Mouse (Mus musculus) adrenal gland, adult (tissue): ENCODE measurements around the gene Smad3.

ENCODE experiments used
- DNase-seq, 2 experiments: peaks; one replicate each; pipeline ENCODE4 v3.0.0; 2022 to 2023; ENCODE audit warnings: low spot score in 1 of 2; ENCODE audit not compliant: inconsistent age in 2 of 2

Smad3 gene

DNA sequence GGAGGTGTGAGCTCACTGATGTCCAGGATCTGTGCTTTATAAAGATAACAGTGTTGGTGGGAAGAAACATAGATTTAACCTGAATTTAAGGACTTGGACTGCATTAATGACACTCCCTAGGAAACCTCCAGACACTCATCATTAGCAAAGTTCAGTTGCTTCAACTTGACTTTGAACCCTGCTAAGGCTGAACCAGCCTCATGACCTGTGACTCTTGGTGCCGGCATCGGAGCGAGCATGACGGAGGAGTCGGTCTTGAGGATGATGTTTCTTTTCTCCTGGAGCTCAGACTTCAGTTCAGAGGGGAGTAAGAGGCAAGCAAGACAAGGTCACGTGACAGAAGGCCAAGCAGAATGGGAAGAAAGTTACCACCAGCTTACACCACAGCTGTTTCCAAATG, 113.8 kb downstream of the Smad3 start:
- DNase-seq: no peak

DNA sequence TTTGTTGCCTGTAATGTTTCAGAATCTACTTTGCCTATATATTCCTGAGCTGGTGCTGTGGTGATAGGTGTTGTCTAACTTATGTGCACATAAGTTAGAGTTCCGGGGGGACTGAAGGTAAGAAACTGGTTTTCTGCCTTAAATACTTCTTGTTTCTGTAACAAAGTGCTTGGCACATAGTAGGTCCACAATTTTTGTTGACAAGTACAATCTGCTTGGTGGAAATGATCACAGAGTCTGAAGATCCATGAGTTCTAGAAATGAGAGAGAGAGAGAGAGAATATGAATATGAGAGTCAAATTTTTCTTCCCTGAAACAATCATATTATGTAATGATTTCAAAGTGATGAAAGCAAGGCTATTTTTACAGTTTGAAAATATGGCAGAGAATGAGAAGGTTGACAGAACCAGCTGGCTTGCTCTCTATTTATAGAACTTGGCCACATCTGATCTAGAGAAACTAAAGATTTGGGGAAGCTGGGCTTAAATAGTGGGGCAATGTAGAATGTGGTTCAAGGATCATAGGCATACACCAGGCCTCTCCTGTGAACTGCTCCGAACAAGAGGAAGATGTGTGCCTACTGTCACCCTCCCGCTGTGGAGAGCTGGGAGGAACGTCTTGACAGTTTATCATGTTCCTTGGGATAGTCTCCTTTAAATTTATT, 115.7 kb downstream of the Smad3 start:
- DNase-seq: peak in 1 of 2 experiments; percentile 38

DNA sequence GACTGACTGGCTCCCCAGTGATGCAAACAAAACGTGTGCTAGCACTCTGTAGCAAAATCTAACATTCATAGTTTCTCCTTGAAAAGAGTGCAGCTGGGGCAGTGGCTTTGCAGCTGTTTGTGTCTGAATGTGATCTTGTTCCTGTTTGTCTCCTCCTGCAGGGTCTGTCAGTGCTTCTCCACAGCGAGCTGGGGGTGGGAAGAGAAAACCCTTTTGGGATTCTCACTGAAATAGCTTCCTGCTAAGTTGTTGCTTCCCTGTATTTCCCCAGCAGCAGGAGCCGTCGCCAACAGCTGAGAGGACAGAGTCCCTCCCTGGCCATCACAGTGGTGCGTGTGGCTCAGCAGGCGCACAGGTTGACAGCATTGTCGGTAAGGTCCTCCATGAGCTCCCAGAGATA, 121.7 kb downstream of the Smad3 start:
- DNase-seq: no peak

DNA sequence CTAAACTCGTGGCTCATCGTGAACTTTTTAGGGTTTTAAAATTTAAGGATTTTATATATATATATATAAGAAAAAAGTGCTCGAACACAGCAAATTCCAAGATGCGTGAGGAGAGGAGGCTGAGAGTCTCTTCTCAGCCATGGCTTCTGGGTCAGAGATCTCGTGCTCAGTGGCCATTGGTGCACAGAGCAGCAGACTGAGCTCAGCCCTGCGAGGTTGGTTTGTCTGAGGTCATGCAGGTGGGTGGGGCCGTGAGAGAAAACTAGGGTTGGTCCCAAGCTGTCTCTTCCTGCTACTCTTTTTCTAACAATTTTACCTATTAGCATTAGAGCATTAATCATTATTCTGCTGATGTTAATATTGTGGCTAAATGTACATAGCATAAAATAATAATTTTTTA, 124.5 kb downstream of the Smad3 start:
- no peak for DNase-seq

DNA sequence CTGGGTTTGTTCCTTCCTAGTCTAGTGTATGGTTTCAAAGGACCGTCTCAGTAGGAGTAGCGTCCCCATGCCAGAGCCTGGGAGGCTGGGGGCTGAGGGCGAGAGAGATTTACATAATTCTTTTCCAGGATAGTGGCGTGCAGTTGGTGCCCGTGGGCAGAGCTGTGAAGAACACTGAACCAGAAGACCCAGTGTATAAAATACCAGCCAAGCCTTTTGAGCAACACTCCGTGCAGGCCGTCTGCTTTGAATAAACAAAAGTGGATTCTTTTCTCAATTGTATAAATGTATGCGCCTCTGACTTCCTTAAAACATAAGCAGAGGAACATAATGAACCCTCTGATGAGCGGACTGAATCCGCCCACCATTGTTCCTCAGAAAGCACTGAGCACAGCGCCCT, 124.9 kb downstream of the Smad3 start:
- DNase-seq: no peak

DNA sequence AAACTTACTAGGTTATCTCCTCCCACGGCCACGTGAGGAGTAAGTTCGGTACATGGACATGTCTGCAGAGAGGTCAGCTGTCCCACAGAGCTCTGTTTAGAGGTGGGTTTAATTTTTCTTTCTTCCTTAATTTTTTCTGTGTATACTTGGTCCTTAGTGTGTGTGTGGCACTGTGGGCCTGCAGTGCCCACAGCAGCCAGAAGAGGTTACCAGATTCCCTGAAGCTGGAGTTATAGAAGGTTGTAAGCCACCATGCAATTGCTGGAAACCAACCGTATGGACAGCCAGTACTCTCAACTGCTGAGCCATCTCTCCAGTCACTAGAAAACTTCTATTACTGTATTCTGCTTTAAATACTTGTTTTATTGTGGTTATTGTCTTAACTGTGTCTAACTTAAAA, 125.7 kb downstream of the Smad3 start:
- peak in 1 of 2 experiments; percentile 40 for DNase-seq

DNA sequence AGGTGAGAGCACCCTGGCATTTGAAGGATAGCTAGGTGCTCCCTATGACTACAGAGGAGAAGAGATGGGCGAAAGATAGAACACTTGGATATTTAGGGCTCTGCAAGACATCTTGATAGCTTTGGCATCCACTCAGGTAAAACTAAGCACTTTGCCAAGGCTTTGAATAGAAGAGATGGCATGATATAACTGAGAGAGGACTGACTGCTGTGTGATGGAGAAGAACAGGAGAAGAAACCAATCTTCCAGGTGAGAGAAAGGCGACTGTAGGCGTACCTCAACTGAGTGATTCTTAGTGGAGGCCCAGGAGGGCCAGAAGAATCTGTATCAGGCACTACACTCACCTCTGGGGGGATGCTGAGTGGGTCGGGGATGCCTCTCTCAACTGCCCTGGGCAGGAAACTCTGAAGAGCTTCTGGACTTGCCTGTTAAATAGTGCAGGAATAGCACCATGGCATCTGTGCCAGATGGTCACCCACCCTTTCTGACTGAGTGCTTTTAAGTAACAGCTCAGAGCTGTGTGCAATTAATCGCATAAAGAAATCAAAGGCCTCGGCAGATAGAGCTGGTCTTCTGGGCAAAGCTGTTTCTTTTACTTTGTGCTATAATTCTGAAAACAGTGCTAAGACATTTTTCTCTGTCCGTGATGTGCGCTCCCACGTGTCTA, 132.6 kb downstream of the Smad3 start:
- no peak for DNase-seq

DNA sequence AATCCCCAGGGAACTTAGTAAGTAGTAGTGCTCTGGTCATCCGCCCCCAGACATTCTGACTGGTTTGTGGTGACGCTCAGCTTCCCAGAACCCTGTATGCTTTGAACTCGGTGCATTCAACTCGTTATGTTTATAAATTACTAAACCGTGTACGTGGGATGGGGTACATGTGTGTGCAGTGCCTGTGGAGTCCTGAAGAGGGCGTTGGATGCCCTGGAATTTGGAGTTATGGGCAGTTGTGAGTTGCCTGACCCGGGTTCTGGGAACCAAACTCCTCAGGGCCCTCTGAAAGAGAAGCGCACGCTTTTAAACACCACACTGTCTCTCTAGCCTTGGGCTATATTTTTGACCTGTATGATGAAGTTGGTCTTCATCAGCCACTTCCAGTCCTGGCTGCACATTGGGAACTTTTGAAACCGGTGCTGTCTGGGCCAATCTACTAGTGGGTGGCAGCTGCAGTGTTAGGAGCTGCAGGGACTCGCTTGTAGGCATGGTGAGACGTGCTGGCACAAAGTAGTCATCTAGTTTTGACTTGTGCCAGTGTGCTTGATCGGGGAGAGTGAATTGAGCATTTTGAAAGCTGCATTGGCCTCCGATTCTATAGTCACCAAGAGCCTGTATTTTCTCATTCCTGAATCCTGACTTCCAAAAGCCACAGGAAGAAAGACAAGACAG, 133.8 kb downstream of the Smad3 start:
- no peak for DNase-seq

DNA sequence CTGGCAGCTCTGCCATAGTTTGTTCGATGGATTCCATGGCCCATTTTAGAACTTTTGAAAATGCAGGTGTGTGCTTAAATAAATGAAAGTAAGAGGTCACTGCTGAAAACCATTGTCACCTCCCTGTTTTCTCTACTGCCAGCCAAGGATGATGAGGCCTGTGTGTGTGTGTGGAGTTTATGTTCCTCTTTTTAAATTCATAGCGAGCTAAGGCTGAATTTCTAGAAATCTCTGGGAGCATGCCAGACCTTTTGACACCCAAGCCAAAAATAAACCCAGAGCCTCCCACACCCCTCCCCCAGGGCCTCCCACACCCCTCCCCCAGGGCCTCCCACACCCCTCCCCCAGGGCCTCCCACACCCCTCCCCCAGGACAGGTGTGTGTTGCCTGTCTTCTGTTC, 139.8 kb downstream of the Smad3 start:
- DNase-seq: no peak

DNA sequence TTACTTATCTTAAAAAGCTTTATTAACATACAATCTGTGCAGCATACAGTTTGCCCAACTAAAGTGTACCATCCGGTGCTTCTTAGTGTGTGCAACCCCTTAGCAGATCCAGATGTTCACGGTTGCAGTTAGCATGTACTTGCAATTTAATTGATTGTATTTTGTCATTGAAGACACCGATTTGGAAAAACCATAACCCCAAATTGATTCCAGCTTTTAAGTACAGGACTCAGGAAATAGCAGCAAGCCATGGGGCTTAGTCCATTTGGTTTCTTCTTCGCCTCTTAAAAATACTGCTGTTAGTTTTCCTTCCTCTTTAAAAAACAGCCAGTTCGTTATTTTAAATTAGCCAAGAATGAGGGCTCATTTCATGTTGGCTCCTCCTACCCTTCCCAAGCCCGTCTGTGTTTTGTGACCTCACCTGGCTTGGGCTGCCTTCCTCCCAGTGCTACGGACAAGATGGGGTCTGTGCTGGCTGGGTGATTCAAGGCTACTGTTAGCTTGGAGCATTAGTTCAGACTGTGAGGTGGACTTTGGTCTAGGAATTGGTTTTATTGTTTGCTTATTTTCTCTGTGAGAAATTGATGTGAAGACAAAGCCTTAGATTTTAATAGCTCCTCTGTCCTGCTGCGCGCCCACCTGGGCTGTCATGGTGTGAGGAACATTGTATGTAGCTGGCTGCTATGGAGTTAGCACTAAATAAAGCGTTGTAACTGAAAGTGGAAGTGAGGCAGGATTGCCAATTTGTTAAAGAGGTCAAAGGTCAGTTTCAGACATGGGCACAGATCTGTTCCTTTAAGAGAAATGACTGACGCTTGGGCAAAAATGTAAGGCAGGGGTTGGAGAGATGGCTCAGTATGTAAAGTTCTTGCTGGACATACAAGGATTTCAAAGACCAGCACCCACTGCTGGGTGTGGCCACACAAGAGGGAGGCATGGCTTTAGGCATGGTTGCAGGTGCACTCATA, 143.5 kb downstream of the Smad3 start:
- DNase-seq: peak in 1 of 2 experiments; percentile 44

DNA sequence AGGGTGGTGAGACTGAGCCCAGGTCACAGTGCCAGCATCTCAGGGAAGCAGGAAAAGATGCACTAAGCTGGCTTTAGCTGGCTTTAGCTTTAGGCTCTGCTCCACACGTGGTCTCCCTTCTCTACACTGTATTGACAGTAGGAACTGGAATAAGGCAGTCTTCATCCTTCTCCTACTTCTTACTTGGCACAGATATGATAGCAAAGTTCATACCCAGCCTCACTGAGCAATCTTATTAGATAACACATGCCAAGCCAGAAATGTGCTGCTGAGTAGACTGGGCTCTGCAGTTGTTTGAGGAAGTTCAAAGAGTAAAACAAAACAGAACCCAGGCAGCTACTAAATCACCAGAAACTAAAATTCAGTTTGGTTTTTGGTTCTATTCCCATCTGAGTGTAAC, 144.2 kb downstream of the Smad3 start:
- no peak for DNase-seq

DNA sequence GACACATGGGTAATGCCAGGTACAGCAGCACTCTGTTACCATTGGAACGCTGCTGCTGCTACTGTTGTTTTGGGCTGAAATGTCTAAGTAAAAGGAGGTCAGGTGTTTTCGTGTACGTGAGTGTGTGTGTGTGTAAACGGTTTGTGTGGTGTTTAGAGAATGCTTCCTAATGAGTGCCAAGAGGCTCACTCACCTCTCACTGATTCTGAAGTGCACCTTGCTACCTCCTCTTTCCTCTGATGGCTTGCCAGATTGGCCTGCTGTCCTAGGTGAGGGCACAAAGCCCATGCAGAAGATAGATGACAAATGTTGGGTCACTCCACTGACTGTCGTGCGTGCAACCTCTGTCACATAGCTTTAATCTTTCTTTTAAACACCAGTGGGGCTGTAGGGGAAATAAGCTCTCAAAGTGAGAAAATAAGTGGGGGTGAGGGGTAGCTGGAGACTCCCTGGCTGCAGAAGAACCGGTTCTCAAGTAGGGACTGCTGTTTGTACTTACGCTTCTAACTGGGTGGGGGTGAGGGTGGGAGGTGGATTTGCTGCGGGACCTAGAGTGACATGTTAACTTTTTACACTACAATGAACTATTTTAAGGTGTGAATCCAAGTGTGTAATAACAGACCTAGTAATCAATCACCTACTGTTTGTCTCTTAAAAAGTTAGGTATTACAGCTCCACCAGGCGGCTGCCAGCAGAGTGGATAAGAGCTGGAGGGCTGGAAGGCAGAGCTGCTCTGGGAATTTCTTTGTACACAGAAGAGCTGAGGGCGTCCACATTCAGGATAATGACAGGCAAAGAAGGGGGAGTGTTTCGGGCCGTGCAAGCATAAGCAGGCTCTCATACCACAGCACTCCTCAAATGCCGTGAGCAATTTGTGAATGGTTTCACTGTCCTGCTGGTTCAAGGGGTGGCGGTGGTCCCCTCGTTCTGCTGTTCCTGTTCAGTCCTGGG, 145.0 kb downstream of the Smad3 start:
- DNase-seq: no peak

DNA sequence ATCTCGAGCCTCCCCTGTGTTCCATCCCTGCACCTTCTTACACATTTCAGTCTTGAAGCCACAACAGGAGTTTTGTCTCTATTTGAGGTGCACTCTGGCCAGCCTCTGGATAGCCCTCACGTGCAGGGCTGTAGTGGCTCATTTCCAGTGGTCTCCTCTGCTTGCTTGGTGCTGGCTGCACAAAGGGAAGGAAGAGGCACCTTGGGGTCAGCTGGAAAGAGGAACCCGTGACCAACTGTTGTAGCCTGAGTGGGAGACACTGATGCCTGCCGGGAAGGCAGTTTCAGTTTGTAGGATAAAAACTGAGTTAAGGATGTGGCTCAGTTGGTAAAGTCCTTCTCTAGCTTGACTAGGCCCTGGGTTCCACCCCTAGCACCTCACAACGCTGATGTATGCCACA, 145.8 kb downstream of the Smad3 start:
- peak in 1 of 2 experiments; percentile 39 for DNase-seq

DNA sequence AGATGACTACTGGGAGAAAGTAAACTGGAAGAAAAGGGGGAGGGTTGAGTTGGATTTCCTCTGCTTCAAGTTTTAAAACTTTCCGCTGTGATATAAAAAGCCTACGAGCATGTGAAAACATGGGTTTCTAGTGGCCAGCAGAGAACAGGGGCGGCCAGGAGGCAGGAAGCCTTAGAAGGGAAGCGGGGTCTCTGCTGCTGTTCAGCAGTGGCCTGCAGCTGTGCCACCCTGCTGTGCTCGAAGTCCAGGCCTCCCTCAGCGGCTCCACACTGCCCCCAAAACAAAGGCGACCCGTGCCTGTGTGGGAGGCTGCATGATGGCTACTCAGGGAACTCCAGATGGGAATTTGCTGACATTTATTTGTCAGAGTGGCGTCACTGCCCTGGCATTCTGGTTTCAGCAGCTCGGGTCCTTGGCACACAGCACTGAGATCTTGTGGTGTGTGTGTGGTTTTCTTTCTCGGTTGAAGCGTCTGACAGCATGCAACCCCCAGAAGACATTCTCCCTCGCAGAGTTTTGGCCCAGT, 146.9 kb downstream of the Smad3 start:
- peak; percentile 81 to 87 for DNase-seq

DNA sequence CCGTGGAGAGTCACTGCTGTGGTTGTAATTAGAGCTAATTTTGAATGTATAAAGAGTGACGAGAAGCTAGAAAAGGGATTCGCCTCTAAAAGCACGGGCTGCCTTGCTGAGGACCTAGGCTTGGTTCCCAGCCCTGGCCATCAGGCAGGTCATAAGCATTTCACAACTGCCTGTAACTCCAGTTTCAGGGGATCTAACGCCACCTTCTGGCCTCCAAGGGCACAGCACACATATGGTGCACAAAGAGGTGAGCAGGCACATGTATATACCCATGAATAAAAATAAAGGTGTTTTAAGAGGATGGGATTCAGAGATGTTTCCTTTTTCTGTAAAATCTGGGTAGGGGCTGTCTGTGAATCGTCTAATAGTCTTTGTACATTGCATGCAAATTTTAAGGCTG, 147.6 kb downstream of the Smad3 start:
- DNase-seq: no peak

DNA sequence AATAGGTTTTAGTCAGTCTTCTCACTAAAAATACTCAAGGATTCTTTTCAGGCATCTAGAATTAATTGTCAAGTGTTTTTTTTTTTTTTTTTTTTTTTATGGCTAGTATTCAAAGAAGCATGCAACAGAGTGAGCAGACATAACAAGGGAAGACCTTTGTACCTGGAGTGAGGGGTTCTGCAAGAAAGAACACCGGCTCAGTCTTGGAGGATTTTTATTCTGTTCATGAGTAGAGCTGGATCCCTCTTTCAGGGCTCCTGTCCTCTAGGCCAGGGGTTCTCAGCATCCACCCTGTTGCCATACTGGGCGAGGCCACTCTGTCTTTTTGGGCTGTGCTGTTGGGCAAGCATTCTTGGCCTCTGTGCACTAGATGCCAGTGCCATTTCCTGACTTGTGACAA, 148.0 kb downstream of the Smad3 start:
- DNase-seq: peak in 1 of 2 experiments; percentile 49

DNA sequence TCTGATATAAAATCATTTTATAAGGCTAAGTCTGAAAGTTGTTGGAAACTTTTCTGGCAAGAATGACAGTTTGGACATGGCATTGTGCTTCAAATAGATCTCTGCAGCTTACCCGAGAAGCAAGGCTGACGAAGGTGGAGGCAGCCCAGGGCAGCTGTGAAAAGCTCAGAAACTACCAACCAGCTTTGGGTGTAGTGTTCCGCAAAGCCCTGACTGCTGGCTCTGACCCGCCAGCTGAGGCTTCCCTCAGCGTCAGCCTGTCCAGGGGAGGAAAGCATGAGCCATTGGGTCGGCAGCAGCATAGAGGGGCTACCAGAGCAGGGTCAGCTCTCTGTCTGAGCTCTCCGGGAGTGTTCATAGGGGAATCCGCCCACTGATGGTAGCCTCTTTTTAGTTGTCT, 148.5 kb downstream of the Smad3 start:
- no peak for DNase-seq

DNA sequence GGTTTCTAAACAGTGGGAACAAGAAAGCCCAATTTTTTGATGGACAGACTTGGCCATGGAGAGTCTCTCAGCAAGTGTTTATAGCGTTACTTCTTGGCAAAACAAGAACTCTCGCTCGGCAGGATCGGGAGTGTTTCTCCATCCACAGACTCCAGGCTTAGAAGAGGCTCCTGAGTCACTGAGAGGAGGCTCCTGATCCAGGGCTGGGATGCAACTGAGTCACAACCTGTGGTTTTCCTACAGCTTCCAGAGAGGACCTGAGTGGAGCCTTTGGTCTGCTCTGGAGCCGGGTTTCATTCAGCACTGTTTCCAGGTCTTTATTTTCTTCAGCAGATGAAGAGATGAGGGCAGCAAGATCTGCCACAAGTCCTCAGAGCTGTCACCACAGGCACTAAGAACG, 149.8 kb downstream of the Smad3 start:
- no peak for DNase-seq

DNA sequence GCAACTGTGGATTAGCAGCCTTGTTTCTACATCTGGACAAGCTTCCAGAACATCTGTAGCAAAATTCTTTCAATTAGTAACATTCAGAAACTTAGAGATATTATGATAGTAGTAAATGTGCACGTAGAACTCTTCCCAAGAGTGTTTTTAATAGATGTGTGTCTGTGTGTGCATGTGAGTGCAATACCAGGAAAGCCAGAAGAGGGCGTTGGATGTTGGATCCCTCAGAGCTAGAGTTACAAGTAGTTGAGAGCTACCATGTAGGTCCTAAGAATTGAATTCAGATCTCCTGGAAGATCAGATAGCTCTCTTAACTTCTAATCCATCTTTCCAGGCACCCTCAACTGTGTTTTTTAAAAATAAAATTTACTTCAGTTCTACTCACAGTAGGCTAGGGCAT, 151.2 kb downstream of the Smad3 start:
- no peak for DNase-seq

DNA sequence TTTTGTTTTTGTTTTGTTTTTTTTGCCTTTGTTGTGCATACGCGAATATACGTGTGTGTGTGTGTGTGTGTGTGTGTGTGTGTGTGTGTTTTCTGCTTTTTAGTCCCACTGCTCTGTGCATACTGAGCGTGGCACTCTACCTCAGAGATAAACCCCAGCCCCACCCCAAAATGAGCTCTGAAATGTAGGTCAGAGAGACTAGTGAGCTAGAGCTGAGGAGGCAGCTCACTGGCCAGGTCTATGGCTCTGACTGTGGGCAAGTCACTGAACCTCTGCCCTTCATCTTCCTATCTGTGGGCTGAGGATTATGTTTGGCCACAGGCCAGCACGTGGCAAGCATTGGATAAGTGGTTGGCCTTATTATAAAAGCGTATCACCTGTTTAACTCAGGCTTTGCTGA, 153.9 kb downstream of the Smad3 start:
- DNase-seq: peak; percentile 22 to 33
